Mouse (Mus musculus): ENCODE measurements at regions not wholly inside any gene's neighbourhood (a gene's known extent, or its start where the extent isn't known, plus 50 kb on each side); places are given as distances from the start of the nearest gene placed in this dataset.

GRCm38 (mm10) chr10:66433490-66433889 lies 662.4 kb upstream of the Jmjd1c start:
- DNase-seq (ENCODE audit: low spot score), result no peak
- Histone ChIP-seq H3K9ac (ENCODE audit: low read length) (no peak overlapping the region), H3K27me3 (ENCODE audit: control insufficient read depth, insufficient read depth, low read length) (no peaks in the 10 kb centered on the region), H3K4me3 (ENCODE audit: low read depth, low read length) (no peak overlapping the region), H3K27ac (replicated peaks; ENCODE audit: low read depth, low read length) (no peak overlapping the region), H3K4me1 (ENCODE audit: control insufficient read depth, insufficient read depth, low read length) (no peaks in the 10 kb centered on the region), H3K9me3 (ENCODE audit: control insufficient read depth, low read length) (no peaks in the 10 kb centered on the region), H3K4me2 (ENCODE audit: low read depth, severe bottlenecking) (no peak overlapping the region), H3K36me3 (ENCODE audit: control insufficient read depth, insufficient read depth, low read length) (no peaks in the 10 kb centered on the region)
- ATAC-seq (ENCODE audit: insufficient number of reproducible peaks, low FRiP score, low TSS enrichment, low read depth), result no peak
- 84% methylated on average over 2 of the region's 2 CpGs for WGBS

GRCm38 (mm10) chr10:66470684-66471083 lies 625.2 kb upstream of the Jmjd1c start:
- DNase-seq (ENCODE audit: low spot score), result no peak
- 79% methylated on average over 4 of the region's 4 CpGs for WGBS
- no peaks in the 10 kb centered on the region for H3K27me3 ChIP-seq (ENCODE audit: control insufficient read depth, insufficient read depth, low read length)
- H3K9ac ChIP-seq (ENCODE audit: low read length), result no peak overlapping the region
- H3K4me3 ChIP-seq (ENCODE audit: low read depth, low read length), result no peak overlapping the region
- no peaks in the 10 kb centered on the region for H3K36me3 ChIP-seq (ENCODE audit: control insufficient read depth, insufficient read depth, low read length)
- no peaks in the 10 kb centered on the region for H3K4me1 ChIP-seq (ENCODE audit: control insufficient read depth, insufficient read depth, low read length)
- no peak overlapping the region for H3K4me2 ChIP-seq (ENCODE audit: low read depth, severe bottlenecking)
- no peaks in the 10 kb centered on the region for H3K9me3 ChIP-seq (ENCODE audit: control insufficient read depth, low read length)
- ATAC-seq (ENCODE audit: insufficient number of reproducible peaks, low FRiP score, low TSS enrichment, low read depth), result no peak
- H3K27ac ChIP-seq (replicated peaks; ENCODE audit: low read depth, low read length), result no peak overlapping the region

DNA sequence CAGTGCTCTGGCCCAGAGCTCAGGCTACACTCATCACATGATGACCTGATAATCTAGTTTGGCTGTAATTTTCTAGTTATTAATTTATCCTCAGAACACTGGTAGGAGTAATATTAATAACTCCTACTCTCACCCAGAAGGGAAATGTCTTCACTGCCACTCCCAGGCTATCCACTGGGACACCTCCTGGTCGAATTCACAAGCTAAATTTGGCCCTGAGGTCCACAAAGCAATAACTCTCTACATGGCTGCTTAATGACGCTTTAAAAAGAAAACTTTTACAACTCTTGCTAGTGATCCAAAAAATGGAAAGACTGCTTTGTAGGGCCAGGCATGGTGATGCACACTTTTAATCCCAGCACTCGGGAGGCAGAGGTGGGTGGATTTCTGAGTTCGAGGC lies 623.9 kb upstream of the Jmjd1c start:
- Histone ChIP-seq H3K4me3 (ENCODE audit: low read depth, low read length) (no peak overlapping the region), H3K27me3 (ENCODE audit: control insufficient read depth, insufficient read depth, low read length) (no peaks in the 10 kb centered on the region), H3K9me3 (ENCODE audit: control insufficient read depth, low read length) (no peaks in the 10 kb centered on the region), H3K4me2 (ENCODE audit: low read depth, severe bottlenecking) (no peak overlapping the region), H3K27ac (replicated peaks; ENCODE audit: low read depth, low read length) (no peak overlapping the region), H3K9ac (ENCODE audit: low read length) (no peak overlapping the region), H3K36me3 (ENCODE audit: control insufficient read depth, insufficient read depth, low read length) (no peaks in the 10 kb centered on the region), H3K4me1 (ENCODE audit: control insufficient read depth, insufficient read depth, low read length) (no peaks in the 10 kb centered on the region)
- 69% methylated on average over 4 of the region's 4 CpGs for WGBS
- ATAC-seq (ENCODE audit: insufficient number of reproducible peaks, low FRiP score, low TSS enrichment, low read depth) (no peak), DNase-seq (ENCODE audit: low spot score) (no peak)

GRCm38 (mm10) chr10:66475187-66475735 lies 620.7 kb upstream of the Jmjd1c start:
- Histone ChIP-seq H3K9ac (ENCODE audit: low read length) (no peak overlapping the region), H3K4me2 (ENCODE audit: low read depth, severe bottlenecking) (no peak overlapping the region), H3K4me1 (ENCODE audit: control insufficient read depth, insufficient read depth, low read length) (no peaks in the 10 kb centered on the region), H3K27me3 (ENCODE audit: control insufficient read depth, insufficient read depth, low read length) (no peaks in the 10 kb centered on the region), H3K36me3 (ENCODE audit: control insufficient read depth, insufficient read depth, low read length) (no peaks in the 10 kb centered on the region), H3K4me3 (ENCODE audit: low read depth, low read length) (no peak overlapping the region), H3K27ac (replicated peaks; ENCODE audit: low read depth, low read length) (no peak overlapping the region), H3K9me3 (ENCODE audit: control insufficient read depth, low read length) (no peaks in the 10 kb centered on the region)
- DNase-seq (ENCODE audit: low spot score), result no peak
- WGBS, result 43% methylated on average over 1 of the region's 1 CpGs
- ATAC-seq (ENCODE audit: insufficient number of reproducible peaks, low FRiP score, low TSS enrichment, low read depth), result no peak

DNA sequence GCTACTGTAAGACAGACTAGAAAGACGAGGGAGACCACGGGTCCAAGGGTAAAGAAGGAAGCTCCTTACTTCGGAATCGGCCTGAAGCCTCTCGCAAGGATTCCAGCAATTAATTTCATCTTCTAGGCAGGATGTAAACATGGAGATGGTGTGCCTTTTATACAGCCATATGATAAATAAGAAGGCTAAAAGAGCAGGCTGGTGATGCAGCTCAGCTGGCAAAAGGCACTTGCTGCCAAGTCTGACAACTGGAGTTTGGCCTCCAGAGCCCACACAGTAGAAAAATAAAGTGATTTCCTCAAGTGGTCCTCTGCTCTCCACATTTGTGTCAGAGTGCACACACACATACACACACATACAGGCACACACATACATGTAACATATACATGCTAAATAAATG lies 605.1 kb upstream of the Jmjd1c start:
- 89% methylated on average over 5 of the region's 5 CpGs for WGBS
- Histone ChIP-seq H3K36me3 (ENCODE audit: control insufficient read depth, insufficient read depth, low read length) (no peaks in the 10 kb centered on the region), H3K27me3 (ENCODE audit: control insufficient read depth, insufficient read depth, low read length) (no peaks in the 10 kb centered on the region), H3K4me3 (ENCODE audit: low read depth, low read length) (no peak overlapping the region), H3K9ac (ENCODE audit: low read length) (no peak overlapping the region), H3K4me2 (ENCODE audit: low read depth, severe bottlenecking) (no peak overlapping the region), H3K4me1 (ENCODE audit: control insufficient read depth, insufficient read depth, low read length) (no peaks in the 10 kb centered on the region), H3K27ac (replicated peaks; ENCODE audit: low read depth, low read length) (no peak overlapping the region), H3K9me3 (ENCODE audit: control insufficient read depth, low read length) (no peaks in the 10 kb centered on the region)
- ATAC-seq (ENCODE audit: insufficient number of reproducible peaks, low FRiP score, low TSS enrichment, low read depth) (no peak), DNase-seq (ENCODE audit: low spot score) (no peak)

DNA sequence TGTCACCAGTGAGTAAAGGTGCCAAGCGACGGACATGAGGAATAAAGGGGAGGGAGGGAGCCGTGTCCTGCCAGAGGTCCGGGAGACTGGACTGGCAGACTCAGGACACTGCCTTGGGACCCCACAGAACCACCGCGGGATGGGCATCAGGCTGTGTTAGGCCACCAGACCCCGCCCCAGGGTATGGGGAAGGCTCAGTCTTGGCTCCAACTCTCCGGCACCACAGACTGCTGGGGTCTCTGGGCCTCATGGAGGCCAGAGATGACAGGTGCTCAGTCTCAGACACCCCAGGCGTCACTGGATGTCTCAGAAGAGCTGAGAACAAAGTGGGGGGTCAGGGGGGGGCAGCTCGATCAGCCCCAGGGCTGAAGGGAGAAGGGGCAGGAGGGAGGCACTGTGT lies 604.1 kb upstream of the Jmjd1c start:
- no peaks in the 10 kb centered on the region for H3K27me3 ChIP-seq (ENCODE audit: control insufficient read depth, insufficient read depth, low read length)
- H3K9me3 ChIP-seq (ENCODE audit: control insufficient read depth, low read length), result no peaks in the 10 kb centered on the region
- H3K36me3 ChIP-seq (ENCODE audit: control insufficient read depth, insufficient read depth, low read length), result no peaks in the 10 kb centered on the region
- no peak overlapping the region for H3K4me2 ChIP-seq (ENCODE audit: low read depth, severe bottlenecking)
- no peak overlapping the region for H3K4me3 ChIP-seq (ENCODE audit: low read depth, low read length)
- ATAC-seq (ENCODE audit: insufficient number of reproducible peaks, low FRiP score, low TSS enrichment, low read depth) (no peak), DNase-seq (ENCODE audit: low spot score) (no peak)
- no peak overlapping the region for H3K27ac ChIP-seq (replicated peaks; ENCODE audit: low read depth, low read length)
- H3K9ac ChIP-seq (ENCODE audit: low read length), result no peak overlapping the region
- H3K4me1 ChIP-seq (ENCODE audit: control insufficient read depth, insufficient read depth, low read length), result no peaks in the 10 kb centered on the region
- 54% methylated on average over 9 of the region's 10 CpGs for WGBS

DNA sequence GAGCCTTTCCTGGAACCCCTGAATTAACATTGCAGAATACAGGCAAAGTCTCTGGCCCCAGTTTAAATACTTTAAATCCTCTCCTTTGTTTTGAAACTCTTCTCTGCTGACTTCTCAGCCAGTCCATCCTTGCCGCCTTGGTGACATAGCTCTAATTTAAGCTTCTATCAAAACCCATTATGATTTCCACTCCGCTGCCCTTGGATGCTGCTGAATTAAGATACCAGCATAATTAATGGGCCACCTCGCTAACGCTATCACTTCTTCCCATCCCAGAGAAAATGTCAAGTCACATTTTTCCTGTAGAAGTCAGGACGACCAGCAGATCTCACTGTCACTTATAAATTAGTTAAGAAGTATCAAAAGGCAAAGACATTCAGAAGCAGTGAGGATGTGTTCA lies 556.1 kb upstream of the Jmjd1c start:
- Histone ChIP-seq H3K9me3 (ENCODE audit: control insufficient read depth, low read length) (no peaks in the 10 kb centered on the region), H3K4me2 (ENCODE audit: low read depth, severe bottlenecking) (no peak overlapping the region), H3K36me3 (ENCODE audit: control insufficient read depth, insufficient read depth, low read length) (no peaks in the 10 kb centered on the region), H3K4me1 (ENCODE audit: control insufficient read depth, insufficient read depth, low read length) (no peaks in the 10 kb centered on the region), H3K4me3 (ENCODE audit: low read depth, low read length) (no peak overlapping the region), H3K9ac (ENCODE audit: low read length) (no peak overlapping the region), H3K27ac (replicated peaks; ENCODE audit: low read depth, low read length) (no peak overlapping the region), H3K27me3 (ENCODE audit: control insufficient read depth, insufficient read depth, low read length) (no peaks in the 10 kb centered on the region)
- no peak for DNase-seq (ENCODE audit: low spot score)
- 90% methylated on average over 5 of the region's 5 CpGs for WGBS
- no peak for ATAC-seq (ENCODE audit: insufficient number of reproducible peaks, low FRiP score, low TSS enrichment, low read depth)

DNA sequence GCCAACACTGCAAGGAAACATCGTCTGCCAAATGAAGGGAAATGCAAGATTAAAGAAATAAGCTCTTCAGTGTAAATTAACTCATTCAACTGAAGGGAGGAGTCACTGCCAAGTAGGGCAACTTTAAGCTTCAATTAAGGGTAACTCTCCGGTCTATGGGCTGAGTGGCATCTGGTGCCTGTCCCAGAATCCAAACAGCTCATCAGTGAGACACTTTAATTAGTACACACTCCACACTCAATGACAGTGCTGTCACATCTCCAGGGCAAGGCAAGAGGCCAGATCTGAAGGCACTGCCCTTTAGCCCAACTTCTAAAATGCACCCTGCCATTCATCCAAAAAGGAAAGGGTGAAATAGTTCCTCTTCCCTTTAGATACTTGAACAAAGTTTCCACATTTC lies 549.3 kb upstream of the Jmjd1c start:
- Histone ChIP-seq H3K4me2 (ENCODE audit: low read depth, severe bottlenecking) (no peak overlapping the region), H3K9ac (ENCODE audit: low read length) (no peak overlapping the region), H3K36me3 (ENCODE audit: control insufficient read depth, insufficient read depth, low read length) (no peaks in the 10 kb centered on the region), H3K27ac (replicated peaks; ENCODE audit: low read depth, low read length) (no peak overlapping the region), H3K27me3 (ENCODE audit: control insufficient read depth, insufficient read depth, low read length) (no peaks in the 10 kb centered on the region), H3K9me3 (ENCODE audit: control insufficient read depth, low read length) (no peaks in the 10 kb centered on the region), H3K4me1 (ENCODE audit: control insufficient read depth, insufficient read depth, low read length) (no peaks in the 10 kb centered on the region), H3K4me3 (ENCODE audit: low read depth, low read length) (no peak overlapping the region)
- ATAC-seq (ENCODE audit: insufficient number of reproducible peaks, low FRiP score, low TSS enrichment, low read depth) (no peak), DNase-seq (ENCODE audit: low spot score) (no peak)
- WGBS, result 33% methylated on average over 2 of the region's 2 CpGs

GRCm38 (mm10) chr10:66547660-66548059 lies 548.3 kb upstream of the Jmjd1c start:
- Histone ChIP-seq H3K4me3 (ENCODE audit: low read depth, low read length) (no peak overlapping the region), H3K9ac (ENCODE audit: low read length) (no peak overlapping the region), H3K27ac (replicated peaks; ENCODE audit: low read depth, low read length) (no peak overlapping the region), H3K4me1 (ENCODE audit: control insufficient read depth, insufficient read depth, low read length) (no peaks in the 10 kb centered on the region), H3K4me2 (ENCODE audit: low read depth, severe bottlenecking) (no peak overlapping the region), H3K36me3 (ENCODE audit: control insufficient read depth, insufficient read depth, low read length) (no peaks in the 10 kb centered on the region), H3K9me3 (ENCODE audit: control insufficient read depth, low read length) (no peaks in the 10 kb centered on the region), H3K27me3 (ENCODE audit: control insufficient read depth, insufficient read depth, low read length) (no peaks in the 10 kb centered on the region)
- ATAC-seq (ENCODE audit: insufficient number of reproducible peaks, low FRiP score, low TSS enrichment, low read depth), result peak; percentile 61; the same call in 1 of the 2 replicates
- WGBS, result 30% methylated on average over 3 of the region's 3 CpGs
- no peak for DNase-seq (ENCODE audit: low spot score)
